Mouse (Mus musculus) spleen, adult 2 months (tissue): ENCODE data around the gene Mctp1.

ENCODE experiments used
- CTCF ChIP-seq: fragments of 200-500 bp; IDR thresholded peaks from 2 replicates; pipeline ENCODE4 v1.5.1; 2011; ENCODE audit warnings: mild to moderate bottlenecking, inconsistent platforms; ENCODE audit not compliant: insufficient read depth, insufficient read length, insufficient replicate concordance; ENCODE audit errors: extremely low read depth
- POLR2A ChIP-seq: fragments of 200-500 bp; IDR thresholded peaks from 2 replicates; pipeline ENCODE4 v1.6.1; 2011; ENCODE audit warnings: low read depth, low read length, inconsistent platforms

DNA sequence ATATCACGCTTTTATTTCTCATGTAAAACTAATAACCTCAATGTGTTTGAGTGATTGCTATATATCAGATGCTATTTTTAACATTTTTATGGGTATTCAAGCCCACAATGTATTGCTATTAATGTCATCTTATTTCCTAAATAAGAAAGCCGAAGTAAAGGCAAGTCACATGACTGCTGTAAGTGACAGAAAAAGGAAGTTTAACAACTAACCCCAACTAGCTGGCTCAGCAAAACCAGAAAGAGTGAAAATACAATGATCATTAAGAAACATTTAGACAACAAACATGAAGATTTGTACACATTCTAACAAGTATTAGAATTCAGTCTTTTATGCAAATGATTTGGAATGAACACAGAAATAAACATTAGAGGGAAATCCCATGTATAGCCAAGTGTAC is 253.9 kb downstream of the Mctp1 start:
- no peak for TF ChIP-seq POLR2A
- no peak for TF ChIP-seq CTCF
